Mouse (Mus musculus) midbrain, embryonic 15.5 days (tissue): ENCODE measurements around the gene Zfp36l1. TPM values are rescaled to one million over a fixed set of nuclear protein-coding genes. Genes with fewer than 3 reads are reported as not detected.

Source experiments
- ATAC-seq: fragments of 200-750 bp; cut with Nextera tagmentation; replicated peaks from 2 replicates; pipeline ENCODE4 v1.8.0; 2017; ENCODE audit warnings: moderate TSS enrichment
- H3K27ac ChIP-seq: fragments of 300-500 bp; sonication (generic); 2 replicates; pipeline ENCODE4 v1.5.1; 2015; ENCODE audit warnings: mild to moderate bottlenecking, inconsistent platforms
- H3K27me3 ChIP-seq: fragments of 300-500 bp; sonication (generic); replicated peaks from 2 replicates; pipeline ENCODE4 v1.6.1; 2015; ENCODE audit warnings: inconsistent platforms
- H3K36me3 ChIP-seq: fragments of 300-500 bp; sonication (generic); replicated peaks from 2 replicates; pipeline ENCODE4 v1.6.1; 2015; ENCODE audit warnings: inconsistent platforms
- H3K4me1 ChIP-seq: fragments of 300-500 bp; sonication (generic); 2 replicates; pipeline ENCODE4 v1.6.1; 2015; ENCODE audit warnings: inconsistent platforms
- H3K4me2 ChIP-seq: fragments of 300-500 bp; sonication (generic); 2 replicates; pipeline ENCODE4 v1.6.1; 2015; ENCODE audit warnings: inconsistent platforms, mild to moderate bottlenecking, moderate library complexity
- H3K4me3 ChIP-seq: fragments of 300-500 bp; sonication (generic); 2 replicates; pipeline ENCODE4 v1.5.1; 2015; ENCODE audit warnings: mild to moderate bottlenecking, inconsistent platforms
- H3K9ac ChIP-seq: fragments of 300-500 bp; sonication (generic); 2 replicates; pipeline ENCODE4 v1.6.1; 2015; ENCODE audit warnings: mild to moderate bottlenecking, inconsistent platforms
- H3K9me3 ChIP-seq: fragments of 300-500 bp; sonication (generic); 2 replicates; pipeline ENCODE4 v1.6.1; 2016; ENCODE audit warnings: inconsistent platforms
- WGBS: fragments of 180-500 bp; shearing (Covaris S2); methylation state at CpG from one replicate; pipeline ENCODE4 v1.1.7; 2015; ENCODE audit warnings: mixed read lengths; 5-methylcytosine and 5-hydroxymethylcytosine counted together
- polyA plus RNA-seq: library from polyadenylated mRNA; unstranded; fragments of >200 nt; fragmentation: Nextera tagmentation; extraction: Ambion mirVana; gene quantifications from 2 replicates; pipeline ENCODE4 v1.2.1, GENCODE M21; 2015

Zfp36l1 gene
- polyA plus RNA-seq, 1 experiment from 2014 or later, result 37.1 TPM

DNA sequence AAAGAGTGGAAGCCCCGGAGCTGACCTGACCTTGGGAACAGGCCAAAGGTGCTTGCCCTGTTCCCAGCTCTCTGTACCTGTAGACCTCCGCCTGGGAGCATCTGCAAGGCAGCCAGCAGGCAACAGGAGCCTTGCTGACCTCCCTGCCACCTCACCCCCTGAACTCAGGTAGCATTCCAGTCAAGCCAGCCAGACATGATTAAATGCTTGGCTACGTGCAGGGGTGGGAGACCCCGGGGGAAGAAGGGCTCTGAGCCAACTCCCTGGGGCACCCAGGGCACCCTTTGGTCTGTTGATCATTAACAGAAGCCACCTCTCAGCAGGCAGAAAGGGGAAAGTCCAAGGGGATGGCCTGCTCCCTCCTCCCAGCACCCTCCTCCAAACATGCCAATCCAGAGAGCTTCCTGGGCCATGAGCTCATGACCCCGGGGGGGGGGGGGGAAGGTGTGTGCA is 9.3 kb downstream of the Zfp36l1 start:
- Histone ChIP-seq H3K4me3 (no peak overlapping the region), H3K9ac (no peak overlapping the region), H3K4me2 (no peak overlapping the region), H3K27ac (no peak overlapping the region), H3K4me1 (no peaks in the 10 kb centered on the region), H3K27me3 (no peaks in the 10 kb centered on the region), H3K9me3 (no peaks in the 10 kb centered on the region), H3K36me3 (no peaks in the 10 kb centered on the region)
- ATAC-seq, result no peak
- 55% methylated on average over 5 of the region's 5 CpGs for WGBS

DNA sequence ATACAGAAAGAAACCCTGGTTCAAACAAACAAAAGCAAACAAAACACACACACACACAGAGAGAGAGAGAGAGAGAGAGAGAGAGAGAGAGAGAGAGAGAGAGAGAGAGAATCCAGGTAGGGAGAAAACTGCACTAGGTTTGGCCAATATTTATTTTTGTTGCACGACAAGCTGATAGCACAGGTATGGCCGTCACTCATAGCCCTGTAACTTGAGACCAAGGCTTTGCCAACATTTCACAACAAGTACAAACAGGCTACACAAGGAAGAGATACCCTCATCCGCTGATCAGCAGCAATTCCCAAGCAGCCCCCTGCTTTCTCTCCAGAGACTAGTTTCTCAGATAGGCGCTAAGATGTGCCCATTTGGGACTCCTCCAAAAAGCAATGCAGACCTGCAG is 9.7 kb downstream of the Zfp36l1 start:
- ATAC-seq, result no peak

DNA sequence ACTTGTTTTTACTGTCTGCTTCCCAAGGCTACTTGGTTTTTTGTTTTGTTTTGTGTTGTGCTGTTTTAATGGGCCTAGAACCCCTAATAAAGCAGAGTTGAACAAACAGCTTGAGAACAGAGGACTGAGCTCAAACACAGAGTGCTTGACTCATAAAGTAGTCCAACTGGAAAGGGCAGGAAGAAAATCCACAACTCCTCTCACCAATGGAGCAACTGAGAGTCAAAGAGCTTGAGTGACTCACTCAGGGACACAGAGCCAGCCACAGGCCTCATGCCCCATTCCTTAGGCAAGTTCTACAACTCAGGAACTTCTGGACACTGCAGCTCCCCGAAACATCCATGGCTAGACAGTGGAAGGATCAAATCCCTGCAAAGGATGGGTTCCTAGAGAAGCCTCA is 14.0 kb downstream of the Zfp36l1 start:
- H3K9me3 ChIP-seq, result no peaks in the 10 kb centered on the region
- no peaks in the 10 kb centered on the region for H3K27me3 ChIP-seq
- H3K9ac ChIP-seq, result no peak overlapping the region
- no peaks in the 10 kb centered on the region for H3K36me3 ChIP-seq
- no peak overlapping the region for H3K4me3 ChIP-seq
- ATAC-seq, result no peak
- no peak overlapping the region for H3K4me2 ChIP-seq
- 91% methylated on average over 1 of the region's 1 CpGs for WGBS
- no peaks in the 10 kb centered on the region for H3K4me1 ChIP-seq
- no peak overlapping the region for H3K27ac ChIP-seq

More for the DNA sequence above, 9.7 kb downstream of the Zfp36l1 start:
- Histone ChIP-seq H3K9me3 (no peaks in the 10 kb centered on the region), H3K4me1 (no peaks in the 10 kb centered on the region), H3K4me3 (no peak overlapping the region), H3K4me2 (no peak overlapping the region), H3K27me3 (no peaks in the 10 kb centered on the region), H3K9ac (no peak overlapping the region), H3K36me3 (no peaks in the 10 kb centered on the region), H3K27ac (no peak overlapping the region)
- 82% methylated on average over 4 of the region's 4 CpGs for WGBS

DNA sequence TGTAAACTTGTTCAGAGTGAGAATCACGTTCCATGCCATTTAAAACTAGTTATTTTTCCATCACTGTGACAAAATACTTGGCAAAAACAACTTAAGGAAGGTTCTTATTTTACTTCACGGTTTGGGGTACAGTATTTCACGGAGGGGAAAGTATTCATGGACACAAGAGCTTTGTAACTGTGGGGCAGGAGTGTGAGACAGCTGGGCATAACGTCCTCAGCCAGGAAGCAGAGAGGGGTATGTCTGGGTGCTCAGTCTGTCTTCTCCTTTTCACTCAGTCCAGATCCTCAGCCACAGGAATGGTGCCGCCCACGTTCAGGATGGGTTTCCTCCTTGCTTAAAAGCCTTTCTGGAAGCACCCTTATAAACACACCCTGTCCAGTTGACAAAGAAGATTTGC is 16.1 kb downstream of the Zfp36l1 start:
- no peaks in the 10 kb centered on the region for H3K4me1 ChIP-seq
- no peak overlapping the region for H3K4me2 ChIP-seq
- H3K4me3 ChIP-seq, result no peak overlapping the region
- 83% methylated on average over 6 of the region's 6 CpGs for WGBS
- H3K27me3 ChIP-seq, result no peaks in the 10 kb centered on the region
- H3K9ac ChIP-seq, result no peak overlapping the region
- no peak for ATAC-seq
- no peak overlapping the region for H3K27ac ChIP-seq
- H3K36me3 ChIP-seq, result no peaks in the 10 kb centered on the region
- no peaks in the 10 kb centered on the region for H3K9me3 ChIP-seq

GRCm38 (mm10) chr12:80092787-80093186 is 20.0 kb downstream of the Zfp36l1 start:
- no peaks in the 10 kb centered on the region for H3K9me3 ChIP-seq
- no peak for ATAC-seq
- no peaks in the 10 kb centered on the region for H3K27me3 ChIP-seq
- no peak overlapping the region for H3K9ac ChIP-seq
- no peak overlapping the region for H3K4me3 ChIP-seq
- no peaks in the 10 kb centered on the region for H3K36me3 ChIP-seq
- no peak overlapping the region for H3K27ac ChIP-seq
- H3K4me1 ChIP-seq, result no peaks in the 10 kb centered on the region
- H3K4me2 ChIP-seq, result no peak overlapping the region

GRCm38 (mm10) chr12:80091080-80091479 is 21.7 kb downstream of the Zfp36l1 start:
- H3K4me2 ChIP-seq, result no peak overlapping the region
- no peak overlapping the region for H3K9ac ChIP-seq
- no peak for ATAC-seq
- no peaks in the 10 kb centered on the region for H3K27me3 ChIP-seq
- H3K4me3 ChIP-seq, result no peak overlapping the region
- H3K9me3 ChIP-seq, result no peaks in the 10 kb centered on the region
- no peak overlapping the region for H3K27ac ChIP-seq
- 64% methylated on average over 8 of the region's 8 CpGs for WGBS
- H3K4me1 ChIP-seq, result no peaks in the 10 kb centered on the region
- no peaks in the 10 kb centered on the region for H3K36me3 ChIP-seq

DNA sequence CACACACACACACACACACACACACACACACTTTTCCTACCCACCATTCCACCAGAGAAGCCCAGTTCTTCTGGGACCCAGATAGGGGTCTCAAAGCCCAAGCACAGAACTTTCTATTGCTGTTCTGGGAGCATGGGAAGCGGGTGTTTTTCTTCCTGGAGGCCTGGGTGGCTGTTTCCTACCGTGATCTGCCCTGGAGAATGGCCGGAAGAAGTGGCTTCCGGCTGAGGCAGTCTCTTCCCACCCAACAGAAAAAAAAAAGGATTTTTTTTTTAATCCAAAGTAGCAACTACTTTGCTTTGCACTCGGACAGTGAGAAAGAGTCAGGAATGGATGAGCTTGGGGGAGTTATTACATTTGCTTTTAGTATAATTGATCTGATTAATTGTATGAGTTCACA is 22.3 kb downstream of the Zfp36l1 start:
- WGBS, result 86% methylated on average over 5 of the region's 5 CpGs
- no peak for ATAC-seq

GRCm38 (mm10) chr12:80088143-80088542 is 24.7 kb downstream of the Zfp36l1 start:
- no peaks in the 10 kb centered on the region for H3K27me3 ChIP-seq
- H3K9ac ChIP-seq, result no peak overlapping the region
- no peaks in the 10 kb centered on the region for H3K9me3 ChIP-seq
- H3K4me1 ChIP-seq, result no peaks in the 10 kb centered on the region
- H3K27ac ChIP-seq, result no peak overlapping the region
- H3K36me3 ChIP-seq, result no peaks in the 10 kb centered on the region
- WGBS, result 91% methylated on average over 4 of the region's 4 CpGs
- no peak overlapping the region for H3K4me2 ChIP-seq
- H3K4me3 ChIP-seq, result no peak overlapping the region
- no peak for ATAC-seq

More for the DNA sequence above, 22.3 kb downstream of the Zfp36l1 start:
- H3K36me3 ChIP-seq, result no peaks in the 10 kb centered on the region
- H3K4me1 ChIP-seq, result no peaks in the 10 kb centered on the region
- H3K4me2 ChIP-seq, result no peak overlapping the region
- H3K27ac ChIP-seq, result no peak overlapping the region
- no peak overlapping the region for H3K4me3 ChIP-seq
- no peaks in the 10 kb centered on the region for H3K27me3 ChIP-seq
- H3K9me3 ChIP-seq, result no peaks in the 10 kb centered on the region
- H3K9ac ChIP-seq, result no peak overlapping the region

GRCm38 (mm10) chr12:80084446-80085112 is 28.2 kb downstream of the Zfp36l1 start:
- ATAC-seq, result no peak
- no peaks in the 10 kb centered on the region for H3K36me3 ChIP-seq
- no peaks in the 10 kb centered on the region for H3K9me3 ChIP-seq
- WGBS, result 48% methylated on average over 7 of the region's 7 CpGs
- H3K9ac ChIP-seq, result no peak overlapping the region
- no peak overlapping the region for H3K27ac ChIP-seq
- no peaks in the 10 kb centered on the region for H3K27me3 ChIP-seq
- H3K4me1 ChIP-seq, result no peaks in the 10 kb centered on the region
- no peak overlapping the region for H3K4me3 ChIP-seq
- no peak overlapping the region for H3K4me2 ChIP-seq

- no peaks in the 10 kb centered on the region for H3K9me3 ChIP-seq
- no peak overlapping the region for H3K27ac ChIP-seq
- H3K27me3 ChIP-seq, result no peaks in the 10 kb centered on the region
- H3K4me1 ChIP-seq, result no peaks in the 10 kb centered on the region
- H3K9ac ChIP-seq, result no peak overlapping the region
- WGBS, result 15% methylated on average over 3 of the region's 3 CpGs
- no peak overlapping the region for H3K4me2 ChIP-seq
- H3K36me3 ChIP-seq, result no peaks in the 10 kb centered on the region
- H3K4me3 ChIP-seq, result no peak overlapping the region
- ATAC-seq, result no peak
These were observed 28.9 kb downstream of the Zfp36l1 start for GRCm38 (mm10) chr12:80083937-80084336.

DNA sequence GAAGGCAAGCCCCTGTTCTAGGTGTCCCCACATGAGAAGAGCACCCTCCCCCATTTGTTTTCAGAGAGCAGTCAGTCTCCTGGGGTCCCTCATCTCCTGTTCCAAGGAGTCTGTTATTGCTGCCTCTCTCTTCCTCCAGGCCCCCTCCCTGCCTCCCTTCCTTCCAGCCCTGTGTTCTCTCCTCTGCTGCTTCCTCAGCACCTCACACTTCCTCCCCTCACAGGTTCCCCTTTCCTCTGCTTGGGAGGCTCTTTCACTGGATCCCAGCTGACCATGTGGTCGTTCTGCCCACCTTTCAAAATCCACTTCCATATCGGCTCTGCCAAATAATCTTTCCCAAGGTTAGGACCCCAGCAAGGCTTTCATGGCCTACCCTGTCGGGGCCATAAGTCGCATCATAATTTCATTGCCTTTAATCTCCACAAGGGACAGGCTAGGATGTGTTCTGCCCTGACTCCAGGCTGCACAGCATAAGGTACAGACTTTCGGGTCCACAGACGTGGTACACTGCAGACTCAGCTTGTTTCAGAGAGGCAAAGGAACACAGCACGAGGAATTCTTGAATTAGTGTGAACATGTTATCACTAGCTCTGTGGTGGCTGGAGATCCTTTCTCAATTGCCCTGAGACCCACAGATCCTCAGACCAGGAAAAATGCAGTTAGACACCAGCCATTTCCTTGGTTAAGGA is 29.5 kb downstream of the Zfp36l1 start:
- Histone ChIP-seq H3K4me3 (no peak overlapping the region), H3K9me3 (no peaks in the 10 kb centered on the region), H3K9ac (no peak overlapping the region), H3K27me3 (no peaks in the 10 kb centered on the region), H3K4me1 (no peaks in the 10 kb centered on the region), H3K27ac (no peak overlapping the region), H3K36me3 (no peaks in the 10 kb centered on the region), H3K4me2 (no peak overlapping the region)
- ATAC-seq, result no peak
- WGBS, result 76% methylated on average over 7 of the region's 7 CpGs

GRCm38 (mm10) chr12:80082730-80083129 is 30.1 kb downstream of the Zfp36l1 start:
- Histone ChIP-seq H3K4me1 (no peaks in the 10 kb centered on the region), H3K9me3 (no peaks in the 10 kb centered on the region), H3K9ac (no peak overlapping the region), H3K4me2 (no peak overlapping the region), H3K27me3 (no peaks in the 10 kb centered on the region), H3K27ac (no peak overlapping the region), H3K4me3 (no peak overlapping the region), H3K36me3 (no peaks in the 10 kb centered on the region)
- 94% methylated on average over 4 of the region's 4 CpGs for WGBS
- ATAC-seq, result no peak

DNA sequence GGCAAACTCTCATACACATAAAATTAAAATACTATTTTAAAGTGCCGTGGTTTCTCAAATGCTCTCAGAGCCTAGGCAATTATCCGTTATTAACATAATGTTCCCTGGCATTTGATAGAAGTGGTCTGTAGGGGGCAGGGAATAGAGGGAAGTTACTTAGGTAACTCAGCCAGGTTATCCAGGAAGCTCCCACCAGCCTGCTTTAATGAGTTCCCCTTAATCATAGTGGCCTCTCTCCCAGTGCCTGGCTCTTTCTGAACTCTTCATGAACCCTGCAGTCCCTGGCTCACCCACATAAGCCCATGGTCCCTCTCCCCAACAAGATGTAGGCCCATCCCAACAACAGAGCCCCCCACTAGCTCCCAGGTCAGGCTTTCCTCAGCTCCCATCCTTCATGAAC is 31.4 kb downstream of the Zfp36l1 start:
- WGBS, result 84% methylated on average over 2 of the region's 2 CpGs
- Histone ChIP-seq H3K9me3 (no peaks in the 10 kb centered on the region), H3K36me3 (no peaks in the 10 kb centered on the region), H3K4me1 (no peaks in the 10 kb centered on the region), H3K9ac (no peak overlapping the region), H3K4me2 (no peak overlapping the region), H3K27me3 (no peaks in the 10 kb centered on the region), H3K4me3 (no peak overlapping the region), H3K27ac (no peak overlapping the region)
- no peak for ATAC-seq
